Mouse (Mus musculus): ENCODE data around the gene Tor3a.

Gene Tor3a

DNA sequence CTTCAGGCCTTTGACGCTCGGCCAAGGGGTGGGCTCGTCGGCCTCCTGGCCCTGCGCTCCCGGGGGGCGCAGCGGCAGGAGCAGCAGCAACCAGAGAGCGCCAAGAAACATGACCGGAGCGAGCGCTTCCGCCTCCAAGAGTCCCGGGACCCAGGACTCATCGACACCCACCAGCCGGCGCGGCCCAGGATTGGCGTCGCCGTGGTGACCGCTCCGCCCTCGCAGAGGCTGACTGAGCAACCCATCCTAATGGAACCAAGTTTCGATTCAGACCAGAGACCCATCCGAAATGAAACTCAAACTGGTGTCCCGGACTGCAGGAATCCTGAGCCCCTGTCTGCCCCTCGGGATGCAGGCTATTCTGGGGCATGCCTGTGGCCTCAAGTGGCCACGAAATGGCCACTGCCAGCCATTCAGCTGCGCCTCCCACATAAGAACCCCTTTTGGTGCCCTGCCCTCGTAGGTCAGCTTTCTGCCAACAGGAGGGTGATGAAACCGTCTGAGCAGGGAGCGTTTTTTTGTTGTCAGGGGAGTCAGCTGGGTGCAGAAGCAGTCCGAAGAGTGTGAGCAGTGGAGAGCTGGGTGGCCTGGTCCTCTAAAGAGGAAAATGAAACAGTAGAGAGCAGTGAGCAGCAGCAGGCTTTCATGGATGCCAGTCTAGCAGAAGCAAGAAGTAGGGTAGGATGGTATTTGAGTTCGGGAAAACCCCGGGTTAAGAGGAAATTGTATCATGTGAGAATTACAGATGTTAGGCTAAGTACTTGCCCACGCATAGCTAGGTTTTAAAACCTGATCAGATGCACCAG is at the start of gene Tor3a:
Gene Tor3a, minus strand, starts transcription at position 162 of the 806 bp plus-strand sequence.
- H3K27me3 ChIP-seq (ENCODE audit: control insufficient read depth, insufficient read depth, low read length, poor library complexity, severe bottlenecking): no peaks in the 10 kb centered on the region
- peak; percentile 88 for DNase-seq (ENCODE audit: low read depth, low spot score)
- peaks cover 4% of the 10 kb centered on the region; the same call in 1 of the 2 replicates for H3K36me3 ChIP-seq (ENCODE audit: control insufficient read depth, insufficient read depth, low read length, poor library complexity, severe bottlenecking)

GRCm38 (mm10) chr1:156722089-156722488 is 47.9 kb upstream of the Tor3a start:
- DNase-seq (ENCODE audit: low read depth, low spot score): no peak
- Histone ChIP-seq H3K36me3 (ENCODE audit: control insufficient read depth, insufficient read depth, low read length, poor library complexity, severe bottlenecking) (no peaks in the 10 kb centered on the region), H3K27me3 (ENCODE audit: control insufficient read depth, insufficient read depth, low read length, poor library complexity, severe bottlenecking) (no peaks in the 10 kb centered on the region)

GRCm38 (mm10) chr1:156720046-156720445 is 45.9 kb upstream of the Tor3a start:
- Histone ChIP-seq H3K36me3 (ENCODE audit: control insufficient read depth, insufficient read depth, low read length, poor library complexity, severe bottlenecking) (no peaks in the 10 kb centered on the region), H3K27me3 (ENCODE audit: control insufficient read depth, insufficient read depth, low read length, poor library complexity, severe bottlenecking) (no peaks in the 10 kb centered on the region)
- DNase-seq (ENCODE audit: low read depth, low spot score): no peak

- H3K36me3 ChIP-seq (ENCODE audit: control insufficient read depth, insufficient read depth, low read length, poor library complexity, severe bottlenecking): no peaks in the 10 kb centered on the region
- H3K27me3 ChIP-seq (ENCODE audit: control insufficient read depth, insufficient read depth, low read length, poor library complexity, severe bottlenecking): no peaks in the 10 kb centered on the region
- peak; percentile 96 for DNase-seq (ENCODE audit: low read depth, low spot score)
Measured at GRCm38 (mm10) chr1:156718950-156719805, 45.0 kb upstream of the Tor3a start, which contains the start of gene Fam20b. Fam20b (minus strand) TSS chr1:156719086.

- Histone ChIP-seq H3K36me3 (ENCODE audit: control insufficient read depth, insufficient read depth, low read length, poor library complexity, severe bottlenecking) (no peaks in the 10 kb centered on the region), H3K27me3 (ENCODE audit: control insufficient read depth, insufficient read depth, low read length, poor library complexity, severe bottlenecking) (no peaks in the 10 kb centered on the region)
- DNase-seq (ENCODE audit: low read depth, low spot score): peak; percentile 69
Measured at GRCm38 (mm10) chr1:156718286-156718949, 44.3 kb upstream of the Tor3a start.

DNA sequence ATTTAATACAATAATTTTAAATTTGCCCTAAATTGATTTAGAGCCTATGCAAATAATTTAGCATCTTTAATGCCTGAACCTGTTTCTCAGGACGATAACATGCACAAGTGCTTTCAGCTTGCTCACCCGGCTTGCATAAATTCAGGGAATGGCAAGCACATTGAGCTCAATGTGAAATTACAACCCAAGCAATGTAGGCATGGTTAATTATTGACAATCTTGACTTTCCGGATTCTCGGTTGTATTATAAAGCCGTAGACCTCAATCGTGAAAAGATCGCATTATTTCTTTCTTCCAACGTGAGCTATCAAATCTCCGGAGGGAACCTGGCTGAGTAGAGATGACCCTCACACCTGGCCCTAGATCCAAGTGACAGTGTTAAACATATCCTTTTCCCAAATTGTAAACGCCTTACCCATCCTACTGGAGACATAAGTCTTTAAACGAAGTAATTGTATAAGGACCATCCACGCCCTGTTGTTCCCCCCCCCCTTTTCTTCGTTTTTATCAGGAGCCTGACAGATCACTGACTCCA is 43.7 kb upstream of the Tor3a start:
- Histone ChIP-seq H3K36me3 (ENCODE audit: control insufficient read depth, insufficient read depth, low read length, poor library complexity, severe bottlenecking) (no peaks in the 10 kb centered on the region), H3K27me3 (ENCODE audit: control insufficient read depth, insufficient read depth, low read length, poor library complexity, severe bottlenecking) (no peaks in the 10 kb centered on the region)
- DNase-seq (ENCODE audit: low read depth, low spot score): no peak

DNA sequence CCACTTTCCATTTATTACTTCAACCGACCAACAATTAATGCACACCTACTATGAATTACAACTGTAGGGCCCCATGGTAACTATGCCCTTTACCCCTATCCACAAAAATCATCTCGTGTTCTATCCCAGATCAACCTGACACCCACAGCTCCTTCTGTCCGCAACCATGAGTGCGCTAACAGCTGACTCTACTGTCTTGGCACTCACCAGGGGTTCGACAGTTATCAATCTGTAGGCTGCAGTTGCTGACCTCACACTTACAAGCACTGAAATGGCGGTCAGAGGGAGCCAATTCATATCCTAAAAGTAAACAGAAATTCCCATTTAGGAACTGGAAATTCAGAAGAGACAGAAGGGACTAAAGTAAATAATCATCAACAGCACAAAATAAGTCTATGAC is 42.5 kb upstream of the Tor3a start:
- no peak for DNase-seq (ENCODE audit: low read depth, low spot score)
- Histone ChIP-seq H3K27me3 (ENCODE audit: control insufficient read depth, insufficient read depth, low read length, poor library complexity, severe bottlenecking) (no peaks in the 10 kb centered on the region), H3K36me3 (ENCODE audit: control insufficient read depth, insufficient read depth, low read length, poor library complexity, severe bottlenecking) (no peaks in the 10 kb centered on the region)

GRCm38 (mm10) chr1:156710472-156711098 is 36.4 kb upstream of the Tor3a start:
- Histone ChIP-seq H3K36me3 (ENCODE audit: control insufficient read depth, insufficient read depth, low read length, poor library complexity, severe bottlenecking) (no peaks in the 10 kb centered on the region), H3K27me3 (ENCODE audit: control insufficient read depth, insufficient read depth, low read length, poor library complexity, severe bottlenecking) (no peaks in the 10 kb centered on the region)
- no peak for DNase-seq (ENCODE audit: low read depth, low spot score)

- Histone ChIP-seq H3K27me3 (ENCODE audit: control insufficient read depth, insufficient read depth, low read length, poor library complexity, severe bottlenecking) (no peaks in the 10 kb centered on the region), H3K36me3 (ENCODE audit: control insufficient read depth, insufficient read depth, low read length, poor library complexity, severe bottlenecking) (0 out of 2 replicates have a peak, but pooled peaks cover 4% of the 10 kb centered on the region)
- DNase-seq (ENCODE audit: low read depth, low spot score): peak; percentile 43
Measured at GRCm38 (mm10) chr1:156708672-156709071, 34.5 kb upstream of the Tor3a start.

- H3K27me3 ChIP-seq (ENCODE audit: control insufficient read depth, insufficient read depth, low read length, poor library complexity, severe bottlenecking): no peaks in the 10 kb centered on the region
- no peak for DNase-seq (ENCODE audit: low read depth, low spot score)
- H3K36me3 ChIP-seq (ENCODE audit: control insufficient read depth, insufficient read depth, low read length, poor library complexity, severe bottlenecking): 0 out of 2 replicates have a peak, but pooled peaks cover 7% of the 10 kb centered on the region
Measured at GRCm38 (mm10) chr1:156705696-156706285, 31.6 kb upstream of the Tor3a start.

DNA sequence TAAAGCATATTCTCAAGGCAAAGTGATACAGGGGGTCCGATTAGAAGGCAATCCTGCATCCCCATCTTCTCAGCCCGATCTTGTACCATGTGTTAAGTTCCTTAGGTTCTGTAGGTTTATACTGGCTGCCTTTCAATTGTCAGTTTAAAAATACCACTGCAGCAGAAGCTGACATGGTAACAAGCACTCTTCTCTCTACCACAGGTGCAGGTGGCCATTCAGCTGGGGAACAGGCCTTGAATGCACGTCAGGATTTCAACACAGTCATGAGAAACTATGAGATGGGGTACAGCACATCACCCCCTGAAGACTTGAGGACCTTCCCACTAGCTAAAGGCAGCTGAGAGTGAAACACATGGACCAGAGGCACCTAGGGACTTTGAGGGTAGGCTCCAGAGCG is 29.3 kb upstream of the Tor3a start:
- H3K36me3 ChIP-seq (ENCODE audit: control insufficient read depth, insufficient read depth, low read length, poor library complexity, severe bottlenecking): 0 out of 2 replicates have a peak, but pooled peaks cover 7% of the 10 kb centered on the region
- DNase-seq (ENCODE audit: low read depth, low spot score): no peak
- no peaks in the 10 kb centered on the region for H3K27me3 ChIP-seq (ENCODE audit: control insufficient read depth, insufficient read depth, low read length, poor library complexity, severe bottlenecking)

DNA sequence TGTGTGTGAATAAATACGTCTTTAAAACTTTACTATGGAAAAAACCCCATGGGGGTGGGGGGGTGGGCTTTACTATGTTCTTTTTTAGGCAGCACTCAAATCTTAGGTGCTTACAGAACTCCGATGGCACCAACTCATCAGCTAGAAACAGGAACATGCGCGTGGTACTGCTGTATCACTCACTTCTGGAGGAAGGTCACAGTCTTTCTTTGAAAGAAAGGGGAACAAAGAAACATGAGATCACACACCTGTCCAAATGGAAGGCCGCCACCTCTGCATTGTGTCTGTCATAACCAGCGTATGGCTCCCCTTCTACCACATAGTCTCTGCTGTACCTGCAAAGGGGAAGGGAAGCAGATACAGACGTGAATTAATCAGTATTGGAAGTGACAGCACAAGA is 28.0 kb upstream of the Tor3a start:
- Histone ChIP-seq H3K27me3 (ENCODE audit: control insufficient read depth, insufficient read depth, low read length, poor library complexity, severe bottlenecking) (no peaks in the 10 kb centered on the region), H3K36me3 (ENCODE audit: control insufficient read depth, insufficient read depth, low read length, poor library complexity, severe bottlenecking) (0 out of 2 replicates have a peak, but pooled peaks cover 9% of the 10 kb centered on the region)
- no peak for DNase-seq (ENCODE audit: low read depth, low spot score)

DNA sequence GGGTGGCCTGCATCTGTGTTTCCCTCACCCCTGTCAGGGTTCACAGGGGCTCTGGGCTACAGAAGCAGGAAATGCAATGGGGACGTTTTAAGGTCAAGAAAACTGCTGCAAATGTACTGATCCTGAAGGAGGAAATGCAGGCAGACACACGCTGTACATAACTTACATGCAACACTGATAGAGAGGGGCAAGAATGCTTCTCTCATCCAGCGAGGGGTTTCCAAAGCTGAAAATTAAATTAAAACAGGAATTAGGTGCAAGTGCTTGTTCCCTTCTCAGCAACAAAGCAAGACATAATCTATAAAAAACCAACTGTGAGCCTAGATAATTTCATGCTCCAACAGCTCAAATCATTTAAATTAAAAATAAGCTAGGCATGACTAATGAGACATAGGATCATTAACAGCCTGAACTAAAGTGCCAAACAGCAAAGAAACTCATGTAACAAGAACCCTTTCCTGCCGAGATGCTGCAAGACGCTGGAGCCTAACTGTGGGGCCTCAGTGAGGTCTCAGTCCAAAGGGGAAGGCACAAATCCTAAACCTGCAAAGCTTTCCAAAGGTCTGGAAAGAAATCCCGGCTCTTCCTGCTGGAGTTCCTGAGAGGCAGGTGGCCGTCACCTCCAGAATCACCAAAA is 12.0 kb upstream of the Tor3a start:
- DNase-seq (ENCODE audit: low read depth, low spot score): no peak
- Histone ChIP-seq H3K36me3 (ENCODE audit: control insufficient read depth, insufficient read depth, low read length, poor library complexity, severe bottlenecking) (peaks cover 15% of the 10 kb centered on the region; the same call in 1 of the 2 replicates), H3K27me3 (ENCODE audit: control insufficient read depth, insufficient read depth, low read length, poor library complexity, severe bottlenecking) (no peaks in the 10 kb centered on the region)

All from splenic B cell, adult 2 months (primary cell).